Mouse (Mus musculus) lung, embryonic 15.5 days (tissue): Measurements from ENCODE around the gene Lcmt2. TPM values are rescaled to one million over a fixed set of nuclear protein-coding genes. Genes with fewer than 3 reads are reported as not detected.

Experiments
- ATAC-seq: fragments of 200-750 bp; cut with Nextera tagmentation; 2 replicates; pipeline ENCODE4 v1.8.0; 2017; ENCODE audit warnings: moderate number of reproducible peaks, borderline replicate concordance; ENCODE audit not compliant: low FRiP score, low TSS enrichment; ENCODE audit errors: extremely low read depth
- H3K27ac ChIP-seq: fragments of 300-500 bp; sonication (generic); 2 replicates; pipeline ENCODE4 v1.5.1; 2015; ENCODE audit warnings: moderate library complexity, mild to moderate bottlenecking, inconsistent platforms
- H3K27me3 ChIP-seq: fragments of 300-500 bp; sonication (generic); 2 replicates; pipeline ENCODE4 v1.6.1; 2015; ENCODE audit warnings: inconsistent platforms
- H3K36me3 ChIP-seq: fragments of 300-500 bp; sonication (generic); 2 replicates; pipeline ENCODE4 v1.6.1; 2015; ENCODE audit warnings: inconsistent platforms
- H3K4me1 ChIP-seq: fragments of 300-500 bp; sonication (generic); 2 replicates; pipeline ENCODE4 v1.6.1; 2015; ENCODE audit warnings: inconsistent platforms
- H3K4me2 ChIP-seq: fragments of 300-500 bp; sonication (generic); 2 replicates; pipeline ENCODE4 v1.6.1; 2015; ENCODE audit warnings: inconsistent platforms, mild to moderate bottlenecking, moderate library complexity
- H3K4me3 ChIP-seq: fragments of 300-500 bp; sonication (generic); 2 replicates; pipeline ENCODE4 v1.5.1; 2015; ENCODE audit warnings: mild to moderate bottlenecking, inconsistent platforms
- H3K9ac ChIP-seq: fragments of 300-500 bp; sonication (generic); 2 replicates; pipeline ENCODE4 v1.6.1; 2015; ENCODE audit warnings: inconsistent platforms
- H3K9me3 ChIP-seq: fragments of 300-500 bp; sonication (generic); 2 replicates; pipeline ENCODE4 v1.6.1; 2016; ENCODE audit warnings: inconsistent platforms
- WGBS: fragments of 180-500 bp; shearing (Covaris S2); methylation state at CpG from one replicate; pipeline ENCODE4 v1.1.7; 2015; 5-methylcytosine and 5-hydroxymethylcytosine counted together
- polyA plus RNA-seq: library from polyadenylated mRNA; unstranded; fragments of >200 nt; fragmentation: Nextera tagmentation; extraction: Ambion mirVana; gene quantifications from 2 replicates; pipeline ENCODE4 v1.2.1, GENCODE M21; 2015

The Lcmt2 gene
- polyA plus RNA-seq, 1 experiment from 2014 or later = 26.1 TPM

DNA sequence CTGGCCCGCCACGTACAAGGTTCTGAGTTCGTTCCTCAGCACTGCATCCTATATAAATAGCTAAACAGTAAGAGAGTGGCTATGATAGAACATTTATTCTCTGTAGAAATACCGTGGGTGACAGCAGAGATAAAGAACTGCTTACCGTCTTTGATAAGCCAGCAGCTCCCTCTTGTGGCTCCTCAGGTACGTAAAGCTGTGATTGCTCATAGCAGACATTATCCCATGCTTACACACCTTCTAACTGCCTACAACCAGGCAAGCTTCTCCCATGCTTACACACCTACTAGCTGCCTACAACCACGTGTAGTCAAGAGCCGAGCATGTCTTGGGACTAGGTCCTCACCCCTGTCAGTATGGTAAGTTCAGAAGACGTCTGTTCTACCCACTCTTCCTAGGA is 38.4 kb downstream of the Lcmt2 start:
- H3K9me3 ChIP-seq = no peaks in the 10 kb centered on the region
- no peak for ATAC-seq
- H3K4me1 ChIP-seq = no peaks in the 10 kb centered on the region
- H3K4me2 ChIP-seq = no peak overlapping the region
- H3K4me3 ChIP-seq = no peak overlapping the region
- no peaks in the 10 kb centered on the region for H3K36me3 ChIP-seq
- H3K27me3 ChIP-seq = no peaks in the 10 kb centered on the region
- H3K9ac ChIP-seq = no peak overlapping the region
- no peak overlapping the region for H3K27ac ChIP-seq
- 10% methylated on average over 9 of the region's 9 CpGs for WGBS

DNA sequence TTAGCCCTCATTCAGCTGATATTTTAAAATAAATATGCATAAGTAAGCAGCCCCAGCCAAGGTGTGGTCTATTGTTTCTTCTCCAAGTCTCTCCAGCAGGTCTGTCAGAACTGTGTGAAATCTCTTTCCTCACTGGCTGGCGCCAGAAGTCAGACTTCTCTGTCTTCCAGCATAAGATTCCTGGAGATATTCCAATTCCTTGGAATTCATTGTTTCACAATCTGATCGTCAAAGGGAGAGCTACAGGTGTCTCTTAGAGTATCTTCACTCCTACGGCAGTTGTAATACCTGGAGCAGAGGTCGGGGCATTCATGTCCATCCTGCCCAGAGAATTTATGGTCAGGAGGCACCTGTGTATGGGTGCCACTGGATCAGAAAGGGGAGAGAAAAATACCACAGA is 50.7 kb downstream of the Lcmt2 start:
- no peak for ATAC-seq
- 60% methylated on average over 4 of the region's 4 CpGs for WGBS
- H3K9me3 ChIP-seq = no peaks in the 10 kb centered on the region

DNA sequence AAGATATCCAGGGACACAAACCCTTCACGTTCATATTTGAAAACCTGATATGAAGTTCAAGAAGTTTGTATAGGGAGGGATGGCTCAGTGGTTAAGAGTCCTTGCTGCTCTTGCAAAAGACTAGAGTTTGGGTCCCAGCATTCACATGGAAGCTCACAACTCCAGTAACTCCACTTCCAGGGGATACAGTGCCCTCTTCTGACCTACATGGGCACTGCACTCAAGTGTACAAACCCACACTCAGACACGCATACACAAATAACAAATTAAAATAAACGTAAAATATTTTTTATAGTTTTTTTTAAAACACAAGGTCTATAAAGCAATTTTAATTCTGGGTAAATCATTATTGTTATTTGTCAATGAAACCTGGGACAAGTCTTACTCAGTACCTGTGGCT is 51.9 kb downstream of the Lcmt2 start:
- Histone ChIP-seq H3K4me3 (no peak overlapping the region), H3K36me3 (no peaks in the 10 kb centered on the region), H3K4me1 (peaks cover 5% of the 10 kb centered on the region; the same call in 1 of the 2 replicates), H3K27me3 (no peaks in the 10 kb centered on the region), H3K9me3 (no peaks in the 10 kb centered on the region), H3K4me2 (no peak overlapping the region), H3K9ac (no peak overlapping the region), H3K27ac (no peak overlapping the region)
- WGBS = 83% methylated on average over 3 of the region's 3 CpGs
- ATAC-seq = no peak

More for the DNA sequence above, 50.7 kb downstream of the Lcmt2 start:
- Histone ChIP-seq H3K9ac (no peak overlapping the region), H3K4me3 (no peak overlapping the region), H3K4me1 (peaks cover 5% of the 10 kb centered on the region; the same call in 1 of the 2 replicates), H3K27ac (no peak overlapping the region), H3K27me3 (no peaks in the 10 kb centered on the region), H3K4me2 (no peak overlapping the region), H3K36me3 (no peaks in the 10 kb centered on the region)

DNA sequence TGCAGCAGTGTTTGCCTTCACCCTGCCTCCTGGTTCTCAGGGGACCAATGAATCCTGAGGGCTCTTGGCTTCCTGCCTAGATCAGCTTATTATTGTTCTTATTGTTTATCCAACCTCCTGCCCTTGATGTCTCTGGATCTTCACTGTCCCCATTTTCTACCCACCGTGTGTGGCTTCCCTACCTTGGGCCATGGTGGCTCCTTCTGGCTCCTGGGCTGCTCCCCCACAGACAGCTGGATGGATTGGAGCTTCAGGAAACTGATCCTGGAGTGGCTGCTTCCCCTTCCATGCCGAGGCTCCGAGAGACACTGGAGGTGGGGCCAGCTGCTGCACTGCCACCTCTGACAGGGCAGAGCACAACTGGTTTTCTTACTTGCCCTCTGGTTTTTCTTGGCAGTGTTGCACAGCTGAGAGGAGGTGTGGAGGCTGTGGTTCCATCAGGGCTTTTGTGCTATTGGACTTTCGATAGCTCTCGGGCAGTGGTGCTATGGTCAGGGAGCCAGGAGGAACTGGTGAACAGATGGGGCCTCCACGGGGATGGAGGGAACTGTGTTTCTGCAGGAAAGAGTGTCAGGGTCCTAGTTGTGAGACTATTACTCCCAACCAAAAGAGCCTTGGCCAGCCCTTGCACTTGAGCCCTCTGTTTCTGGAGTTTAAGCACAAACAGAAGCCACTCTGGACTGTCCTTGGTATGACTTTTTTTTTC is 54.8 kb downstream of the Lcmt2 start, which contains the start of gene Tgm5:
Gene Tgm5, minus strand, starts transcription at position 362 of the 706 bp plus-strand sequence.
- peaks cover 5% of the 10 kb centered on the region; the same call in 1 of the 2 replicates for H3K4me1 ChIP-seq
- H3K27ac ChIP-seq = no peak within 1 kb of the TSS
- no peaks in the 10 kb centered on the region for H3K9me3 ChIP-seq
- H3K36me3 ChIP-seq = no peaks in the 10 kb centered on the region
- ATAC-seq = no peak
- no peak within 1 kb of the TSS for H3K4me2 ChIP-seq
- 25% methylated on average over 6 of the region's 6 CpGs for WGBS
- no peaks in the 10 kb centered on the region for H3K27me3 ChIP-seq
- no peak within 1 kb of the TSS for H3K9ac ChIP-seq
- no peak within 1 kb of the TSS for H3K4me3 ChIP-seq

DNA sequence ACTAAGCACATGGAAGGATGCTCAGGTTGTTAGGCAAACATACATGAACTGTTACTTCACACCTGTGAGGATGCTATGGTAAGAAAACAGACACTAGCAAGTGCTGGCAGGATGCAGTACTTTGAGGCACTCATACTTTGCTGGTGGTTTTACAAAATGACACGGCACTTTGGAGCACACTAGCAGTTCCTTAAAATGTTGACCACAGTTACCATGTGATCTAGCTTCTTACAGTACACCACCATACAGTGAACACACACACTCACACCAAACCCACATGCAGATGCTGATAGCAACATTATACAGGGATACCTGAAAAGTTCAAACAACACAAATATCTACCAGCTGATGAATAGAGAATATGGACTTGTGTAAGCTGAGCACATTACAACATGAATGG is 57.8 kb downstream of the Lcmt2 start:
- Histone ChIP-seq H3K4me1 (peaks cover 5% of the 10 kb centered on the region; the same call in 1 of the 2 replicates), H3K4me2 (no peak overlapping the region), H3K4me3 (no peak overlapping the region), H3K27me3 (no peaks in the 10 kb centered on the region), H3K36me3 (no peaks in the 10 kb centered on the region), H3K9me3 (no peaks in the 10 kb centered on the region), H3K9ac (no peak overlapping the region), H3K27ac (no peak overlapping the region)
- 64% methylated on average over 1 of the region's 1 CpGs for WGBS
- no peak for ATAC-seq

Other genes with a start within 250 kb of the Lcmt2 start
- 25.8 and 29.4 TPM in 2 replicates for gene Ubr1, start 169.9 kb downstream of the Lcmt2 start, polyA plus RNA-seq
- 3.7 and 5.3 TPM in 2 replicates for gene Tmem62, start 163.6 kb downstream of the Lcmt2 start, polyA plus RNA-seq
- 38.4 and 39.2 TPM in 2 replicates for gene Ccndbp1, start 132.2 kb downstream of the Lcmt2 start, polyA plus RNA-seq
- 1.0 and 1.1 TPM in 2 replicates for gene Epb42, start 103.6 kb downstream of the Lcmt2 start, polyA plus RNA-seq
- gene Tgm5, start 54.8 kb downstream of the Lcmt2 start, polyA plus RNA-seq = 0.07 TPM in 1 of 2 replicates, not detected in the other
- gene Tgm7, start 30.9 kb downstream of the Lcmt2 start, polyA plus RNA-seq = 0.06 TPM in 1 of 2 replicates, not detected in the other
- 18.6 and 22.3 TPM in 2 replicates for gene Adal, start 225 bp downstream of the Lcmt2 start, polyA plus RNA-seq
- gene Tubgcp4, start 30.0 kb upstream of the Lcmt2 start, polyA plus RNA-seq = 52.6 and 53.3 TPM in 2 replicates
- 8.3 and 9.7 TPM in 2 replicates for gene Zscan29, start 30.5 kb upstream of the Lcmt2 start, polyA plus RNA-seq
- 61.6 and 66.8 TPM in 2 replicates for gene Trp53bp1, start 130.8 kb upstream of the Lcmt2 start, polyA plus RNA-seq
- gene Map1a, start 148.9 kb upstream of the Lcmt2 start, polyA plus RNA-seq = 3.5 TPM in 2 replicates
- 10.0 and 12.3 TPM in 2 replicates for gene Ppip5k1, start 214.7 kb upstream of the Lcmt2 start, polyA plus RNA-seq
- gene Ckmt1, start 217.1 kb upstream of the Lcmt2 start, polyA plus RNA-seq = 2.8 and 3.6 TPM in 2 replicates
- gene Strc, start 246.5 kb upstream of the Lcmt2 start, polyA plus RNA-seq = not detected in 2 replicates